Mouse (Mus musculus) forebrain, embryonic 16.5 days (tissue): ENCODE results near the gene Ush2a. TPM values are rescaled to one million over a fixed set of nuclear protein-coding genes. Genes with fewer than 3 reads are reported as not detected.
A peak's percentile ranks its signal among the peaks of the same experiment; 100 is the strongest.

Experiments
- ATAC-seq: fragments of 200-750 bp; cut with Nextera tagmentation; 2 replicates; pipeline ENCODE4 v1.8.0; 2017; ENCODE audit warnings: mild to moderate bottlenecking, moderate library complexity
- H3K27ac ChIP-seq: fragments of 300-500 bp; sonication (generic); 2 replicates; pipeline ENCODE4 v1.5.1; 2014; ENCODE audit warnings: low read length, control low read depth
- H3K27me3 ChIP-seq: fragments of 300-500 bp; sonication (generic); replicated peaks from 2 replicates; pipeline ENCODE4 v1.6.1; 2014; ENCODE audit warnings: low read length; ENCODE audit not compliant: control insufficient read depth, insufficient read depth
- H3K36me3 ChIP-seq: fragments of 300-500 bp; sonication (generic); 2 replicates; pipeline ENCODE4 v1.6.1; 2014; ENCODE audit not compliant: control insufficient read depth, insufficient read depth
- H3K4me1 ChIP-seq: fragments of 300-500 bp; sonication (generic); replicated peaks from 2 replicates; pipeline ENCODE4 v1.6.1; 2014; ENCODE audit warnings: low read length; ENCODE audit not compliant: control insufficient read depth, insufficient read depth
- H3K4me2 ChIP-seq: fragments of 300-500 bp; sonication (generic); 2 replicates; pipeline ENCODE4 v1.6.1; 2014; ENCODE audit warnings: mild to moderate bottlenecking, low read length, control low read depth
- H3K4me3 ChIP-seq: fragments of 300-500 bp; sonication (generic); replicated peaks from 2 replicates; pipeline ENCODE4 v1.5.1; 2014; ENCODE audit warnings: mild to moderate bottlenecking, low read length, control low read depth
- H3K9ac ChIP-seq: fragments of 300-500 bp; sonication (generic); replicated peaks from 2 replicates; pipeline ENCODE4 v1.6.1; 2014; ENCODE audit warnings: low read depth, low read length, control low read depth
- H3K9me3 ChIP-seq: fragments of 300-500 bp; sonication (generic); 2 replicates; pipeline ENCODE4 v1.6.1; 2016; ENCODE audit warnings: low read length; ENCODE audit not compliant: control insufficient read depth
- WGBS: fragments of 180-500 bp; shearing (Covaris S2); extraction: QIAGEN DNeasy Blood & Tissue Kit; methylation state at CpG from one replicate; pipeline ENCODE4 v1.1.7; 2014; 5-methylcytosine and 5-hydroxymethylcytosine counted together
- polyA plus RNA-seq: library from polyadenylated mRNA; unstranded; fragments of >200 nt; fragmentation: Nextera tagmentation; extraction: Ambion mirVana; gene quantifications from 2 replicates; pipeline ENCODE4 v1.2.1, GENCODE M21; 2015

The Ush2a gene
- polyA plus RNA-seq: 0.05 and 0.32 TPM in 2 replicates

DNA sequence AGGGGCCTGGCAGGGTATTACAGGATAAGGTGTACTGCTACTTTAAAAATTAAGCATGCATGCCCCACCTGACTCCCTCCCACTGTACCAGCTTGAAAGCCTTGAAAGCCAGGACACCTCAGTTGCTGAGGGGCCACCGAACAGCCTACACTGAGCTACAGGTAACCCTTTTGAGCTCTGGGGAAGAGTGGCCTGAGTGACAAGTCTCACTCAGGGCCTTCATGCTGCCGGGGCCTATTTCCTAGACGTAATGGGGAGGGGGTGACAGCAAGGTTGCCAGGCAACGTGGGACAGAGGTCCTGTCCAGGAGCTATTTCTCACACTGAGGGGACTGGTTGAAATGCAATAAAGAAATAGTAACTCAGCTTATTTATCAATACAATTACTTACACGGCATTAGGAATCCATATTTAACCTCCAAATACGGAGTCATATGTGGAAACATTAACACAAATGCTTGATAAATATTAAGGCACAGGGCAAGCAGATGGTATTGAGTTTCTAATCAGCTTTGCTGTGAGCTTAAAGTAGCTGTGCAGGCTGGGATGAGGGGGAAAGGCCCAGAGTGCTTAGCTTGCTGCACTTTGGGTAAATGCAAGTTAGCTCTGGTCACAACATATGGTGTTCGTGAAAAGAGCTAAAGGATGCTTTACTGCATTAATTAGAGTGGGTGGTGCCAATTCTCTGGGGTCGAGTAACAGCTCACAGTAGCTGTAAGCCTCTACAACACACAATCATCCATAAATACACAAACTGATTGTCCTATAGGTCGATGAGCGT, at the start of gene Ush2a:
Ush2a (plus strand) TSS at position 121 of the 780 bp plus-strand sequence.
- peaks cover 16% of the 10 kb centered on the region for H3K4me1 ChIP-seq
- no peak within 1 kb of the TSS for H3K27ac ChIP-seq
- no peaks in the 10 kb centered on the region for H3K9me3 ChIP-seq
- no peaks in the 10 kb centered on the region for H3K27me3 ChIP-seq
- ATAC-seq: peak; percentile 42; the same call in 1 of the 2 replicates
- no peak within 1 kb of the TSS for H3K9ac ChIP-seq
- no peak within 1 kb of the TSS for H3K4me3 ChIP-seq
- WGBS: 39% methylated on average over 10 of the region's 10 CpGs
- no peak within 1 kb of the TSS for H3K4me2 ChIP-seq
- no peaks in the 10 kb centered on the region for H3K36me3 ChIP-seq

DNA sequence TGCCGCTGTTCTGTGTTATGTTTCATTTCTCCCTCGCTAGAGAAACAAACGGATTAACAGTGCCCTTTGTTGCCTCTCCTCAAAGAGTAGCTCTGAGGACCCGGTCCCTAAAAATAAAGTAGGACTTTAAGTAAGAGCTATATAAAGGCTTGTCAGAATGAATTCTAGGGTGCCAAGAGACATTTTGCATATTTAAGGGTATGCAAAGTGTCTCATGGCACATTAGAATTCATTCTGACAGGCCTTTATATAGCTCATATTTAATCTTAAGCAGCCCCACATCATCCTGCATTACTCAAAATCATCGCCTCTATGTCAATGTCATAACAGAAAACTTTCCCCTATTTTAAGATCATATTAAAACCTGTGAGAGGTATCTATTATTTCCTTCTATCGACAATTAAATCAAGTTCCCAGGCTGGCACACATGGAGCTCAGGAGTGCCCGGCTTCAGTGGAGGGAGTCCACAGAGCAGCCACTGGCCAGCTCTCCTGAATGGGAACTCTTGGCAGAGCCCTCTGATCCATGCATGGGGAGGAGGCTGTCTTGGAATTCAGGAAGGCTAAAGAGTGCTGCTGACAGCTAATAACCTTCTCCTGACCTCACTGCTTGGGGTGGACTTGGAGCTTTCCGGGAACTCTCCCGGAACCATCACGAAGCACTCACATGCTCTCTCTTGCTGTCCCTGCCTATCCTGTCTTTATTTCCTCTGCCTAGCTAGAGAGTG, 46.8 kb upstream of the Ush2a start:
- peaks cover 3% of the 10 kb centered on the region for H3K4me1 ChIP-seq
- H3K9me3 ChIP-seq: no peaks in the 10 kb centered on the region
- 40% methylated on average over 10 of the region's 10 CpGs for WGBS
- H3K4me2 ChIP-seq: peak overlapping the region; percentile 16; the same call in 1 of the 2 replicates
- H3K36me3 ChIP-seq: no peaks in the 10 kb centered on the region
- no peaks in the 10 kb centered on the region for H3K27me3 ChIP-seq
- H3K4me3 ChIP-seq: no peak overlapping the region
- no peak overlapping the region for H3K9ac ChIP-seq
- no peak overlapping the region for H3K27ac ChIP-seq
- peak; percentile 47; the same call in 1 of the 2 replicates for ATAC-seq

DNA sequence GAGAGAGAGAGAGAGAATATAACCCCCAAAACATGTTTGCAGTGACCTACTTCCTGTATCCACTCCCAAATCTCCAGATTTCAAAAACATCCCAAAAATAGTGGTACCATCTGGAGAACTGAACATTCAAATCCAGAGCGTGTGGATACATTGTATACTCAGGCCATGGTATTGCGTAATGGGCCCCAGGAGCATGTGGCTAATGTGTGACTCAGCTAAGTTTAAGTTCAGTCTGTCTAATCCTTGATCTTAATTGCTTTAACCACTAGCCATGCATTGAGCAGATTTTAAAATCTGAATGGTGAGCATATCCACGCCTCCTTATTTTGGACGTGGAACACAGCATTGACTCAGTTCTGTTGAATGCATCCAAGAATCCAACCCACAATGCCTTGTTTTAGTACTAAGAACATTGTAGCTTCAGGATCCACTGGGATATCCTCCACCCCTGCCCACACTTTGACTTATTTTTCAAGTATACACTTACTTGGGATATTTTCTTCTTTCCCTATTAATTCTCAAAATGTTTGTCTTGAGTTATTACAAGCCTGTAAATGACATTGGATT, 40.5 kb upstream of the Ush2a start:
- Histone ChIP-seq H3K9me3 (no peaks in the 10 kb centered on the region), H3K27me3 (no peaks in the 10 kb centered on the region), H3K27ac (no peak overlapping the region), H3K36me3 (no peaks in the 10 kb centered on the region), H3K9ac (no peak overlapping the region), H3K4me3 (no peak overlapping the region), H3K4me2 (no peak overlapping the region), H3K4me1 (no peaks in the 10 kb centered on the region)
- no peak for ATAC-seq
- WGBS: 83% methylated on average over 4 of the region's 4 CpGs

DNA sequence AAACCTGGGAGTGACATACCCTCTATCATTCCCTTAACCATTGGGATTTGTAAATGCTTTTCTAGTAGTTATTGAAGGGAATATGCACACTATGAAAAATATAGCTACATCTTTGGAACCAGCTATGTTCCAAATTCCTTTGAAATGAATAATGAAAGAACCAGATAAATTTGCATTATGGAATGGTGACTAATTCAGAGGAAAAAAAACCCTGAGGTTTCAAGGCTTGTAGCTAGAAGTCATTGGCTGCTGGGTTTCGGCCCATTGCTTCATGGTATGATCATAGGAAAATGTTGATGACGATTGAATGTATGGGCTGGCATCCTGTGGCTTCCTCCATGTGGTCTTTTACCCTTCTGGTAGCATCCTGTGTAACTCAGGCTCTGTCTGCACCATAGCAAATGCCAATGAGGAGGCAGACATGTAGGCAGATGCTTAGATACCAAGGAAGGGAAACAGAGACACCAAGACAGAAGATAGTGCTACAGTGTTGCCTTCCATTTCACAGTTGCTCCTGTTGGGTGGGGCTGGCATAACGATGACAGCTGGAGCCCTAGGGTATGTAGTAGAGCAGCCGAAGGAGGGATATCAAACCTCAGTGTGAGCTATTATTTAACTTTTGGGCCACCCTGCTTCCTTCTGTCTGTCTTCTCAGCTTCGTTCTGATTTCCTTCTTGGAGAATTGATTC, 28.6 kb upstream of the Ush2a start:
- Histone ChIP-seq H3K27ac (no peak overlapping the region), H3K9ac (no peak overlapping the region), H3K4me2 (no peak overlapping the region), H3K9me3 (no peaks in the 10 kb centered on the region), H3K4me1 (no peaks in the 10 kb centered on the region), H3K27me3 (no peaks in the 10 kb centered on the region), H3K36me3 (no peaks in the 10 kb centered on the region), H3K4me3 (no peak overlapping the region)
- 86% methylated on average over 5 of the region's 5 CpGs for WGBS
- ATAC-seq: no peak

DNA sequence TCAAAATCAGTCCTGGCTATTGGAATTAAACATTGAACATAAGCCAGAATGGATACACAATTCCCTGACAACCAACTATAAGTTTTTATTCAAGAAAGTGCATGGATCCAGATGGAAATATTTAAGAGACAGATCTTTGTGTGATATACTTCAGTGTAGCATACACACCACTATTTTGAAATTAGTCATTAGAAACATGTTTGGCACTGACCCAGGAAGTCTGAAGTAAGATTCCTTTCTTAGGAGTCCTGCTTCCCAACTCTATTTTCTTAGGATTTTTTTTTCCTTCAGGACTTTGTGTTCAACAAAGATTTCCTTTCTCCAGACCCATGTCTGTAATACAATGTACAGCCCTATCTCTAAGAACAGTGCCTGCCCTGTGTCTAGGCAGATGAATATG, 23.2 kb upstream of the Ush2a start:
- Histone ChIP-seq H3K9me3 (no peaks in the 10 kb centered on the region), H3K4me2 (no peak overlapping the region), H3K4me3 (no peak overlapping the region), H3K27ac (no peak overlapping the region), H3K4me1 (no peaks in the 10 kb centered on the region), H3K9ac (no peak overlapping the region), H3K27me3 (no peaks in the 10 kb centered on the region), H3K36me3 (no peaks in the 10 kb centered on the region)
- no peak for ATAC-seq

DNA sequence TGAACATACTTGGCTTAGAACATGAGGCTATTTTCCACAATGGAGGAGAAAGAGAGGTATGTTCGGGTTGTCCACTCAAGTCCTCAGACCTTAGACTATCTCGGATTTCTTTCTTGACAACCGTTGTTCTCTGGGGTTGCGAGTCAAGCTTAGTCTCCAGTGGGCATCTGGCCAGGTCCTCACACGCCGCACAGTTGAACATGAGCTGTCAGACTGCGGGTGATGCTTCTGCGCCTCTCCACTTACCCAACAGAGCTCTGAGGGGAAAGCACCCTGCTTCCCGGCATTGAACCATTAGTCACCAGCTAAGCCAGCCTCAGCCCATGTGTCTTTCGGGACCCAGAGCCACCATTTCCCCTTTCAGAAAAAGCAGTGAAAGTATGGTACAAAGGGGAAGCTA, 20.1 kb upstream of the Ush2a start:
- H3K4me3 ChIP-seq: no peak overlapping the region
- 81% methylated on average over 10 of the region's 10 CpGs for WGBS
- no peaks in the 10 kb centered on the region for H3K9me3 ChIP-seq
- ATAC-seq: no peak
- no peaks in the 10 kb centered on the region for H3K36me3 ChIP-seq
- no peaks in the 10 kb centered on the region for H3K4me1 ChIP-seq
- H3K27ac ChIP-seq: no peak overlapping the region
- no peaks in the 10 kb centered on the region for H3K27me3 ChIP-seq
- no peak overlapping the region for H3K4me2 ChIP-seq
- no peak overlapping the region for H3K9ac ChIP-seq

DNA sequence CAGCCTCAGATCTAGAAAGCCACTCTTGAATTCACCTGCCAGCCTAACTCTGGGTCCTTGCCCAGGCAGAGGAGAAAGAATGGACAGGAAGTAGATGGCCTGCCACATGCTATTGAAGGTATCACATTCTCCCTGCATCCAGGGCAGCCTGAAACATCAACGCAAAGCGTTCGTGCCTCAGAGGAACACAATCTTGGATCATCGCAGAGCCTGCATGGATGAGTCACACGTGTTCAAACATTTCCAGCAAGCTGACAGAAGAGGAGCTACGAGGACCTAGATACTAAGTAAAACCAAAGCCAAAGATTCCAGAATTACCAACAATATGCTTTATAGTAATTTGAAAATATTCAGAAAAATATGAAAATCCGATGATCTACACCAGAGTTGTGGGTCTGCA, 4.3 kb upstream of the Ush2a start:
- H3K9ac ChIP-seq: no peak overlapping the region
- ATAC-seq: no peak
- WGBS: 88% methylated on average over 7 of the region's 7 CpGs
- H3K27ac ChIP-seq: no peak overlapping the region
- no peaks in the 10 kb centered on the region for H3K36me3 ChIP-seq
- H3K4me2 ChIP-seq: no peak overlapping the region
- peaks cover 16% of the 10 kb centered on the region for H3K4me1 ChIP-seq
- H3K27me3 ChIP-seq: 0 out of 2 replicates have a peak, but pooled peaks cover 2% of the 10 kb centered on the region
- H3K9me3 ChIP-seq: no peaks in the 10 kb centered on the region
- H3K4me3 ChIP-seq: no peak overlapping the region

DNA sequence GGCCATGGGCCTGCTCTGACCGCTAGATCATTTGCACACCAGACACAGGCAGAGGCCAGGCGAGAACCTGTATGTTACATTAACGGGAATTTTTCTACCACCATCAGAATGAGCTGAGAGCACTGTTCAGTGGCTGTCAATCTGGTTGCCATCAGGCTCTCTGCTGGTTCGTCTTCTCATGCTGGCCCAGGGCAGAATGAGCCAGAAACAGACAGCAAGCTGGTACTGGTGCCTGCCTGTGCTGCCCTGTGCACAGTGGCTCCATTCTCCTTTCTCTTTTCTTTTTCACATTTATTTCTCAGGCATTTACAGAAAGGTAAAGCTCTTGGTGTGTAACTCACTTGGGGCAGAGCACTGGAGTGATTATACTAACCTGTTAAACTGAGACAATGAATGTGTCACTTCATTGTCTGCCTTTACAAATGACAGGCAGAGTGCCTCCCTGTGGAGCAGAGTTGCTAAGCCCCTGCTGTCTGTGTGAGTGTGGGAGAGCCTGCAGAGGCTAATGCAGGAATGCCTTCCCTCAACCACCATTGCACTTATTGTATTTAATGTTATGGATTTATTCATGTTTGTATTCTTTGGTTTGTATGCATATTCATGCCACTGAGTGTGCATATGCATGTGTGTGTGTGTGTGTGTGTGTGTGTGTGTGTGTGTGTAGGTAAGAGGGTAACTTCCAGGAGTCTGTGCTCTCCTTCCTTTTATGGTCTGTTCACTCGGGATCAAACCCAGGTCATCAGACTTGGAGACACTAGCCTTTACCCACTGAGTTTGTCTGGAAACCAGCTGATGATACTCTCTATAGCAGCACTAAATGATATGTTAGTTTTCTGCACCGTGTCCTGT, 1.3 kb upstream of the Ush2a start:
- peak; percentile 87 for ATAC-seq
- no peak overlapping the region for H3K27ac ChIP-seq
- no peaks in the 10 kb centered on the region for H3K9me3 ChIP-seq
- 0 out of 2 replicates have a peak, but pooled peaks cover 2% of the 10 kb centered on the region for H3K27me3 ChIP-seq
- H3K4me1 ChIP-seq: peaks cover 16% of the 10 kb centered on the region
- H3K4me3 ChIP-seq: no peak overlapping the region
- WGBS: 52% methylated on average over 6 of the region's 6 CpGs
- no peak overlapping the region for H3K9ac ChIP-seq
- H3K4me2 ChIP-seq: no peak overlapping the region
- no peaks in the 10 kb centered on the region for H3K36me3 ChIP-seq
